Mouse (Mus musculus): ENCODE measurements around the gene Med16.

The Med16 gene

DNA sequence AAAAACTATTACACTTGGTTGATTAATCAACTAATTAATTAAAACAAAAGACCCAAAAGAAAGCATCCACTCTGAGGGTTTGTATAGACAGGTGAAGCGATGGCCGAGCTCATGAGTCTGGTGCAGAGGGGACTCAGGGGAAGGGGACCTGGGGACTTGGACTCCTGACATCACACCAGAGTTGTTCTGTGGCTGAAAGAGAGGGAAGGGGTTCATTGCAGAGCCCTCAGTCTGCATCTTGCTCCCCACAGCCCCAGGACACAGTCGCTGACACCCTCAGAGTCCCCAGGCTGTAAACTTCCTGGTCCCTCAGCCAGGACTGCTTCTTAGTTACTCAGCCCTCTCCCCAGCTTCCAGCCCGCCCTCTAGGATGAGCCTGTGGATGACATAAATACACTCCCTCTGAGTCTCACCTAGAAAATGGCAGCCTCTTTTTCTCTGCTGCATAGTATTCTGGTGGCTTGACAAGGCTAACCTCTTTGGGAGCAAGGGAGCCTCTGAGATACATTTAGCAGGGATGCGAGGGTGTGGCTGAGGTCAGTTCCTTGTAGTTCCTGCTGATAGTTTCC lies 8.9 kb upstream of the Med16 start:
- no peak for DNase-seq (ENCODE audit: low read depth in 1 of 2, low spot score in 2 of 2)

DNA sequence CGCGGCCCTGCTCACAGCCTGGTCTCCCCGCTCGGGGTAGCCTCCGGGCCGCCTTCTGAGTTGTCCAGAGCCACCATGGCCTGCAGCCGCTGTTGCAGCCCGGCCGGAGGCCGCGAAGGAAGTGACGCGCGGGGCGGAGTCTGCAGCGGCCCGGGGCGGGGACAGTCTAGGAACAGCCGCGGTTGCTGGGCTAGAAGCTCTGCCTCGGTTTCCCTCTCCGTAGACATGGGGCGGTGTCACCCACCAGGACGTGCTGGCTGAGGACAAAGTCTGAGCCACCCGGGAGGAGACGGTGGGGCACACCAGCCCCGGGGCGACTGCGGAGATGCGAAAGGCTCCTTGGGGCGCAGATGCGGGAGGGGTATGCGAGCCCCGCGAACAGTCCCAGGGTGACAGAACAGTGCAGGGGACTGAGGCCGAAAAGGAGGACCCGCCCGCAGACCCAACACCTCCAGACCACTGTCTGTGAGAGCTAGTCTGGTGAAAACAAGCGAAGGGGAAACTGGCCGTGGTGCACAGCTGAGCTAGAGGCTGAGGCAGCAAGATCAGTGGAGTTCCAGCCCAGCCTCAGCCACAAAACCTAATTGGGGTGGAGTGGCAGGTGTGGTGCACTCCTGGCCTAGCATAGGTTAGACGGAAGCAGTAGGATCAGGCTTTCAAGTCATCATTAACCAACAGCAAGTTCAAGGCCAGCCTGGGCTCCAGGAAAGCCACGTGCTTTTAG lies 8.2 kb upstream of the Med16 start, which contains the start of gene Kiss1r:
TSS of gene Kiss1r (plus strand) at position 164 of the 724 bp plus-strand sequence.
- peak; percentile 42 to 79 for DNase-seq (ENCODE audit: low read depth in 1 of 2, low spot score in 2 of 2)

DNA sequence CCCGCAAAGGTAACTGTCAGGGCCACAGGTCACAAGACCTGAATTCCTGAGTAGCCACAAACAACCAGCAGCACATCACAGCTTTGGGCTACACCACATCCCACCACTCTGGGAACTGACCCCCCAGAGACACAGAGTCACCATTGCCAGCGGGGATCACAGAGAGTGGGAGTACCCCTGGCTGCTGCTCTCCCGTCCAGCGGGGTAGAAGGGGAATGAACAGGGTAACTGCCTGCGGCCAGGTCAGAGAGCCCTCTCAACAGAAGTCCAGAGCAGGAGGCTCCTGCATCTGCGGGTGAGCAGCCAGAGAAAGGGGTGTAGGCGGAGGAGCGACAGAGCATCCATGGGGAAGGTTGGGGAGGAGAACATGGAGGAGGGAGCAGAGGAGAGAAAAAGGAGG lies 7.4 kb upstream of the Med16 start:
- DNase-seq (ENCODE audit: low read depth in 1 of 2, low spot score in 2 of 2): no peak

DNA sequence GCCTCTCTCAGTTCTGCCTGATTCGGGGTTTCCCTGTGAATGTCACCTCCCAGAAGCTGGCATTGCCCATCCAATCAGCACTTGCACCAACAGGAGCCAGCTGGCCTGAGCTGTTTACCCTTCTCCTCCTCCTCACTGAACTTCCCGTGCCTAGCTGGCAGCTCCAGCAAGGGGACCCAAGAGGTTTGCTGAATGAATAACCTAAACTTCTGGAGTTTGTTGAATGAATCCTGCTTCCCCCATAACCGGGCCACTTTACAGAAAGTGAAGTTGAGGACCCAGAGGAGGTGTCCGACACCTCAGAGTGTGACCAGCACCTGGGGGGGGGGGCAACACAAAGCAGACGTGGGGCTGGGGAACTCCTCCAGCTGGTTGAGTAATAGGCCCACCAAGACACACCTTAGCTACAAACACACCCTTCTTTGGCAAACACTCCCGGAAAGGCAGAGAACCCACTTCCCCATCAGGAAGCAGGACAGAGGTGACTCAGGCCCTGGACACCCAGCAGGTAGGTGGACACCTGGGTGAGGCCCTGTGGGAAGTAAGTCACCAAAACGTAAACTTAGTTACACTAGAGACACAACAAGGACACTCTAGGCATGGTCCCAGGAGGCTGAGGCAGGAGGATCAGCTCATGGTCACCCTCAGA lies 6.3 kb upstream of the Med16 start:
- no peak for DNase-seq (ENCODE audit: low read depth in 1 of 2, low spot score in 2 of 2)

DNA sequence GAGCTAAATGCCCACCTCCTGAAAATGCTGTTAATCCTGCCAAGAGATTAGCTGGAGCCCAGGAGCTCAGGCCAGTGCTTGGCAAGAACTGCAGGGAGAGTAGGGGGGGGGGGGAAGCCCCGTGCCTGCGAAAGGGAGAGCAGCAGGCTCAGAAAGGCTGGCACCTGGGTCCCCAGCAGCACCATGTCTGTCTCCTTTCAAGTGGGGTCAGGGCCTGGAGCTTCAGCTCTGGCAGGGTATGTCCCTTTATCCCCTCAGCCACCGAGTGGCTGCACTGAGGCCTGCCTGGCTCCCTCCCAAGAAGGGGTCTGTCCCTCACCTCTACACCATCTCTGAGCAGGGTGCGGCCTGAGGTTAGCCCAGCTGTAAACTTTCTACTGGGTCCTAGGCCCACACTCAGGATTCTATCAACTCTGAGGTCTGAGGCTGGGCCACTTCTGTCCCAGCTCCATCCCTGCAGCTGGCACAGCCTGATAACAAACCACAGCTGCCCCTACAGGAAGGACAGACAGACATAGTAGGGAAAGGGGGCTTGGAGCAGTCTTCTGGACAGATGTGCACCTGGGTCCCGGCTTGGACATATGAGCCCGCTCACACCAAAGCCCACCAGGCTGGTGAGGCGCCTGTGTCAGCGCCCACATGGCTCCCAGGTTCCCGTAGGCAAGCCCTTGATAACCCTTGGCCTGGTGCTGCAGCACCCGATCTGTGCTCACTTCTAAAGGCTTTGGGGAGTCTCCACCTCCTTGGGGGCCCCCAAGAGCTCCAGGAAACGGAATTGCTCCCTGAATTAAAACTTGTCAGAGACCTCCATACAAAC lies 5.6 kb upstream of the Med16 start:
- DNase-seq (ENCODE audit: low read depth in 1 of 2, low spot score in 2 of 2): no peak

DNA sequence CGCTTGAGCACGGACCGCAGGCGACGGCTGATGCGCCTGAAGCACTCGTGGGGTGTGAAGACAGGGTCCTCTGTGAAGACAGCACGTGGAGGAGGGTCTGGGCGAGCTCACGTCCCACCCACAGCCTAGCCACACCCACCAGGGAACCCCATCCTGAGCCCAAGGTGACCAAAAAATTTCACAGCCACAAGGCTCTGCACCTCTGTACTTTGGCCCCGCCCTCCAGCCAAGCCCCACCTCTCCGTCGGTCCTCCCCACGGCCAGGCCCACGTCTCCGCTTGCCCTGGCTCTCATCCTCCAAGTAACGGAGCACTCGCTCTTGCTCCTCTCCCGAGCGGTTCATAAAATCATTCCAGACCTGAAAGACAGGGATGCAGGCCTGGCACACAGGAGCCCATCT lies 3.7 kb upstream of the Med16 start:
- no peak for DNase-seq (ENCODE audit: low read depth in 1 of 2, low spot score in 2 of 2)

DNA sequence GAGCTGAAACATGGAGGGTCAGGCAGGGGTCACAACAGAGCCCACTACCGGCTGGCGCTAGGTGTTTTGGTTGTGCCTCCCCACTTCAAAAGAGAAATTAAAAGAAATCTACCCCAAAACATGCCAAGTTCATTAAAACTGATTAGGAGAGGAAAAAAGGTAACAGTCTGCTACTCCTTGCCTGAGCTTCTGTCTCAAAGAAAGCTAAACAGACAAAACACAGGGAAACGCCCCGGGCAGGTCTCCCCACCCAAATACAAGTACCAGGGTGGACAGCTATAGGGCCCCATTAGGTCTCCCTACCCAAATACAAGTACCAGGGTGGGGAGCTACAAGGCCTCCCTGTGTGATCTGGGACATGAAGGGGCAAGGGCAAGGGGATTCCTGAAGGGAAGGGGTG lies 1.8 kb upstream of the Med16 start, which contains the start of gene Gm26602:
TSS of gene Gm26602 (plus strand) at position 301 of the 400 bp plus-strand sequence.
- no peak for DNase-seq (ENCODE audit: low read depth in 1 of 2, low spot score in 2 of 2)

DNA sequence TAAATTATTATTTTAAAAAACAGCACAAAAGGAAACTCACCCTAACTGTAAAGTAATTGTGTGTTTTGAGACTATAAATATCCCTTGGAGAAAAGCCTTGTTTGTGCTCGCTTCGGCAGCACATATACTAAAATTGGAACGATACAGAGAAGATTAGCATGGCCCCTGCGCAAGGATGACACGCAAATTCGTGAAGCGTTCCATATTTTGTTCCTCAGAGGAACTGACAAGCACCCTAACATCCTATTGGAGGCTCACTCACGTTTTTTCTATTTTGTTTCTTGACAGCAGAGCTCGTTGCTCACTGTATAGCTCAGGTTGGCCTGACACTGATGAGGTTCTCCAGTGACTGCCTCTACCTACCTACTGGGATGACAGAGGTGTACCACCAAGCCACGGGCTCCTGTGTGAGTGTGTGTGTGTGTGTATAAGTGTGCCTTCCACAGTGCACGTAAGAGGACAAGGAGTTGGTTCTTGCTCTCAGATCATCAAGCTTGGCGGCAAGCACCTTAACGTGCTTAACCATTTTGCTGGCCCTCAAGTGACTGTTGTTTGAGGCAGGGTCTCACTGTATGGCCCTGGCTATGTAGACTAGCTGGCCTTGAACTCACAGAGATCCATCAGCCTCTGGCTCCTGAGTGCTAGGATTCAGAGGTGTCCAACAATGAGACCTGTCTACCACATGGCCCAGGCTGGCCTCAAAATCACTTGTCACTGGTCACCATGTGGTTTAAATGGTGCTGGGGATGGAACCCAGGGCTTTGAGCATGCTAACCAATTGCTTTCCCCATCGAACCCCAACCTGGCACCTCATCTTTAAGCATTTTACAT lies 584 bp upstream of the Med16 start:
- peak in 1 of 2 experiments; percentile 41 for DNase-seq (ENCODE audit: low read depth in 1 of 2, low spot score in 2 of 2)

DNA sequence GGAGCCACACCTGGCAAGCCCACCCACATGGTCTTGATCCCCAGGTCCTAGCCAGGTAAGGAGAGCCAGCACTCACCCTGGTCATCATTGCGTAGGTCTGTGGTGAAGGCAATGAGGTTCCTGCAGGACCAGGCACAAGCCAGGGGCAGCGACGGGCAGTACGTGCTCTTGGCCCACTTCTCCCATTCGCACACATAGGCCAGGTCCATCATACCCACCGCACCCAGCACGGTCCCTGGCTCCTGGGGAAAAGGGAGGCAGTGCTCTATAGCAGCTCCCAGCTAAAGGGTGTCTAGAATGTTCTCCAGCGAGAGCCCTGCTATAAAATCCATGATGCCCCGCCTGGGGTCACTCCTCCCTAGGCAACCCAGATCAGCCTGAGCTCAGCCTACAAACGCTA lies 1.3 kb downstream of the Med16 start:
- DNase-seq (ENCODE audit: low read depth in 1 of 2, low spot score in 2 of 2): no peak

DNA sequence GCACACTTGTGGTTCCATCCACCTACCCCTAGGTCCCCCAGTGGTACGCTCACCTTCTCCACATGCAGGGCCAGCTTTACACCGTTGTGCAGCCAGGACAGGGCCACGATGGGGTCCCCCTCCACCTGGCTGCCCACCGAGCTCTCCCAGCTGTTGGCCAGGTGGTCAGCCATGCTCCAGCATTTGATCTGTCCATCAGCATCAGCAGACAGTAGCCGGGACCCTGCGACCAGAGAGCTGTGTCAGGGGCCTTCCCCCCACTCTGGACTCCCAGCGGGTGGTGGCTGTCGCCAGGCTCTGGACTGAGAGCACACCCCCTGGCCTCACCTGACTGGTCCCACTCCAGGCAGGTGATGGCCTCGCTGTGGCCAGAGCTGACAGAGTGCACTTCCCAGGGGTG lies 2.0 kb downstream of the Med16 start:
- no peak for DNase-seq (ENCODE audit: low read depth in 1 of 2, low spot score in 2 of 2)

DNA sequence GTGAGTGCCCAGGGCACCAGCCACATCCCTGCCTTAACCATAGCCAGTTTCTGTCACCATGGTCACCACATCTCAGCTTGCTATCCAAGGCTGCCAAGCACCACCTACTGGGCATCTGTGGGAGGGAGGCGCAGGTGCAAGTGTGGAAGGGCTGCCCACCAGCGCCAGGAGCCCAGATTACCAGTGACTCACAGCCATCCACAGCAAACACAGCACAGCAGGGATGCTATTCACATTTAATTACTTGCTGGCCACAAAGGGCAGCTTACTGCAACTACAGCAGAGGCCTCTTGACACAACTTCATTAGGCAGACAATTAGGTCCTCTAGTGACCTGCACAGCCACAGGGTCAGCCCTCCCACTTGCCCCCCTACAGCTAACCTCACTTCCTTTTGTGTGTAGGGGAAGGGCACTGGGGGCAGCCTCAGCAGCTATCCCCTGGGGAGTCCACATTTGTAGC lies 7.7 kb downstream of the Med16 start:
- no peak for DNase-seq (ENCODE audit: low read depth in 1 of 2, low spot score in 2 of 2)

DNA sequence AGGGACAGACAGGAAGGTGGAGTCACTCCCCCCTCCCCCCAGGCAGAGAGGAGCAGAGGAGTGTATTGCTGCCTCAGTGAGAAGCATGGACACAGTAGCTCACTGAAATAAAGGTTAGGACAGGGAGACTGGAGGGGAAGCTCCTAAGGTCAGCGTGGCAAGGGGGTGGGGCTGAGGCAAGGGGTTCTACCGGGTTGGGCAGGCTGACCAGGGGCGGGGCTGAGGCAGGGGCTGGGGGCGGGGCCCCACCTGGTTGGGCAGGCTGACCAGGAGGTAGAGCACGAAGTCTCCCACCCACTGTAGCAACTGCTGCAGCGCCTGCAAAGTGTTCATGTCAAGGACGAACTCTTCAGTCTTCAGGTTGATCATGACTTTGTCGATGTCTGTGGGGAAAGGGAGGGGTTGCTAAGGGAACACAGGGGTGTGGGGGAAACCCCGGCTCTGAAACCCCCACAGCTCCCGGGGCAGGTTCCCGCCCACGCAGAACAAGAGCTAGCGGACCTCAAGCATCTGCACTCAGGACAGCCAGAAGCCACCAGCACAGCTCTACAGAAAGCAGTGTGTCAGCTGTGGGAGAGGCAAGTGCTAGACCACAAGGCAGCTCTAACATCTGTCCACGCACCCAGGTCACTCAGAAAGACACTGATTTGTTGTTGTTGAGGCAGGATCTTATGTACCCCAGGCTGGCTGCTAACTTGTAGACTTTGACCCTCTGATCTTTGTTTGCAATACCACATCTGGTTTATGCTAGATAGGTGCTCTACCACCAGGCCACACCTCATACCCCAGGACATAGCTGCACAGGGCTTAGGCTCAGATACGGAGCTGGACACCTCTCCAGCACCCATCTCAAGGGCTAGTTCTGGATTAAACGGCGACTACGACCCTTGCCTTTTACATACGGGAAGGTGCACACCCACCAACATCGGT lies 11.1 kb downstream of the Med16 start:
- no peak for DNase-seq (ENCODE audit: low read depth in 1 of 2, low spot score in 2 of 2)

DNA sequence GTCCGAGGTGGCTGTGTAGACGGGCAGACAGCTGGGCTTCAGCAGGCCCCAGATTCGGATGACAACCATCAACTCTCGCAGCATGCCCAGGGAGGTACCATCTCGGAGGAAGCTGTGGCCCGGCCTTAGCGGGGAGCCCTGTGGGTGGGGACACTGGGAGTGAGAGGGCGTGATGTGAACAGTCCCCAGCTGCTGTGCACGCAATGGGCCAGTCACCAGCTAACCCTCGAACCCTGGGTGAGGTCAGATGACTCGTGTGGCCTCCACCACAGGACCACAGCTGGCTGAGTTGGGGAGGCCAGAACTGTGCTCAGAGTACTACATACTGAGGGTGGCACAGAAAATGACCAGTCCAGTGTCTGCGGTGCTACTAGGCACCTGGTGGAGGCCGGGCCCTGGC lies 11.9 kb downstream of the Med16 start:
- no peak for DNase-seq (ENCODE audit: low read depth in 1 of 2, low spot score in 2 of 2)

DNA sequence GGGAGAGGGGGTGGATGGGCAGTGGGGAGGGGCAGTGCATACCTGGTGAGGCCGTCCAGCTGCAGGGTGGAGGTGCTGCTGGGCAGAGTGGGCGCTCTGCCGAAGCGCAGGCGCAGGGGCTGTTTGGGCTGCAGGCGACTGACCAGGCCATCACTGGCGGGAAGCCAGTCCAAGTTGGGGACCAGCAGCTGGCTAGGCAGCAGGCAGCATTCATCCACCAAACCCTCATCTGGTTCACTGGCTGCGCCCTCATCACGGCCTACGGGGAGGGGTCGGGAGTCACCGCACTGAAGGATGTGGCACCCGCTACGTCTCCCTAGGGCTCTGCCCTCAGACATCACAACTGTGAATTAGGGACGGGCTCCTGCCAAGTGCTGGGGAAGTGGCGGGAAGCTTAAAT lies 12.4 kb downstream of the Med16 start:
- DNase-seq (ENCODE audit: low read depth in 1 of 2, low spot score in 2 of 2): no peak

DNA sequence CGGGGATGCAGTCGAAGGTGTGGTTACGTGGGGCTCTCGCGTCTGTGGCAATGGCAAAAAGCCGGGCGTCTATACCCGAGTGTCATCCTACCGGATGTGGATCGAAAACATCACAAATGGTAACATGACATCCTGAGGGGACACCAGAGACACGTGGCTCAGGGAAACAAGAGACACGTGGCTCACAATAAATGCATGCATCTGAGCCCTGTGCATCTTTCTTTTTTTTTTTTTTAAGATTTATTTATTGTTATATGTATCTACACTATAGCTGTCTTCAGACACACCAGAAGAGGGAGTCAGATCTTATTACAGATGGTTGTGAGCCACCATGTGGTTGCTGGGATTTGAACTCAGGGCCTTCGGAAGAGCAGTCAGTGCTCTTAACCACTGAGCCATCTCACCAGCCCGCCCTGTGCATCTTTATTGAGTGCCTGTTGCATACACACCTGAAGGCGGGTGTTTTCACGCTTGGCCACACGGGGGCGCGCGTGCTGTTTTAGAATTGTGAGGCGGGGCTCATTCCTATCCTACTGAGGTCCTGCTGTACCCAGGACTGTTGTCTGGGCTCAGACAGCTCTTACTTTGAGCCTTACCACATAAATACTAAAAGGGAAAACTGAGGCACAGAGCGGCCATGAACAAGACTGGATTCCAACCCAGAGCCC lies 16.1 kb downstream of the Med16 start:
- DNase-seq (ENCODE audit: low read depth in 1 of 2, low spot score in 2 of 2): peak; percentile 39 to 72

DNA sequence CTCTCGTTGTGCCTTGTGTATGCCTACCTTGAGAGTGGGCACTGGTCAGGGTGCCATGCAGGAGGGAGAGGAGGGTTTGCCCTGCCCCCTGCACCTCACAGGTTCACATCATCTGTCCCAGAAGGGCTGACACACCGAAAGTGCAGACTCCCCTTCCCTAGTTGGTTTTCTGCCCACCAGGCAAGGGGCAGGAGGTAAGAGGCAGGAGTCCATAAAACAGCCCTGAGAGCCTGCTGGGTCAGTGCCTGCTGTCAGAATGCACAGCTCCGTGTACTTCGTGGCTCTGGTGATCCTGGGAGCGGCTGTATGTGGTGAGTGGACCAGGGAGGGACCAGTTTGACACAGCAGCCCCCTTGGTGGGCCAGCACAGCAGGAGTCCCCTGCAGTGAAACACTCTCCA lies 18.1 kb downstream of the Med16 start, which contains the start of gene Cfd:
TSS of gene Cfd (plus strand) at position 184 of the 400 bp plus-strand sequence.
- DNase-seq (ENCODE audit: low read depth in 1 of 2, low spot score in 2 of 2): no peak

DNA sequence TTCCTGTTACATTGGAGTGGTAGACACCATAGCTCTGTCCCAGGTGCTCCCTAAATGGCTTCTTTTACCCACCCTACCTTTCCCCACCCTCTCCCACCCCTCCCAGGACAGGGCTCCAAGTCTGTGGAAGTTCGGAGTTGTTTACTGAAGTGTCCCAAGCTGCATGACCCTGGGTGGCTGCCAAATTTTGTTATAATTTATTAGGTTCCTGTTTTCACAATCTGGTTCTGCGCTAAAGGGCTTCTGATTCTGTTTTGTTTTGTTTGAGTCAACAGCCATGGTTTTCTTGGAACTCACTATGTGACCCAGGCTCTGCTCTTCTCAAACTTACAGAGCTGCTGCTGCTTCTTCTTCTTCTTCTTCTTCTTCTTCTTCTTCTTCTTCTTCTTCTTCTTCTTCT lies 19.3 kb downstream of the Med16 start:
- DNase-seq (ENCODE audit: low read depth in 1 of 2, low spot score in 2 of 2): no peak

DNA sequence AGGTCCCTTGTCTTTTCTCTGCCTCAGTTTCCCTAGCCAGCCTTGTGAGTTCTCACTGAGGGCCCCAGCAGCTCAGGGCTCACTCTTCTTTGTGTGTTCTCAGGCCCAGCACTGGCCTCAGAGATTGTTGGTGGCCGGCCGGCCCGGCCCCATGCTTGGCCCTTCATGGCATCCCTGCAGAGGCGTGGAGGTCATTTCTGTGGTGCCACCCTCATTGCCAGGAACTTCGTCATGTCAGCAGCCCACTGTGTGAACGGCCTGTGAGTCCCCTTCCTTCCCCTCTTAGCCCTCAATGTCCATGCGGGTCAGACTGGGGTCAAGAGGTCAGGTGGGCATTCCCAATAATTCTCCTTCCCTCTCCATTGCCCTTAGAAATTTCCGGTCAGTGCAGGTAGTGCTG lies 22.1 kb downstream of the Med16 start:
- DNase-seq (ENCODE audit: low read depth in 1 of 2, low spot score in 2 of 2): no peak

DNA sequence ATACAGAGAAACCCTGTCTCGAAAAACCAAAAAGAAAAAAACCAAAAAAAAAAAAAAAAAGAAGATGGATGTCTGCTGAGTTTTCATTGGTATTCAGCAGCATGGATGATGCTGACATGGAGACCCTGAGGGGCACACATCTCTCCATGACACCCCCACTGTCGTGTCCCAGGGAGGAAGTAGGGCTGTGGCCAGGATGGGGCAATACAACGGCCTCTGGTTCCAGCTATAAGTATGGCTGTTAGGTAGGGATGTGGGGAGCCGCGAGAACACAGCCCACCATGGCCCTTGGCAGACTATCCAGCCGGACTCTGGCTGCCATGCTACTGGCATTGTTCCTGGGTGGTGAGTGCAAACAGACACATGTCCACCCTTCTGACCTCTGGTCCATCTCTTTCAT lies 22.7 kb downstream of the Med16 start, which contains the start of gene Elane:
TSS of gene Elane (plus strand) at position 194 of the 400 bp plus-strand sequence.
- no peak for DNase-seq (ENCODE audit: low read depth in 1 of 2, low spot score in 2 of 2)
